Mouse (Mus musculus): ENCODE measurements around the gene Uqcrq. TPM values are rescaled to one million over a fixed set of nuclear protein-coding genes. Genes with fewer than 3 reads are reported as not detected.
"Not testable (repeated sequence)": the region's sequence is repeated elsewhere in the genome, so short reads cannot be mapped to it uniquely, and the experiment has no call there.

Gene Uqcrq
- polyA plus RNA-seq, 1 experiment: 664 TPM

DNA sequence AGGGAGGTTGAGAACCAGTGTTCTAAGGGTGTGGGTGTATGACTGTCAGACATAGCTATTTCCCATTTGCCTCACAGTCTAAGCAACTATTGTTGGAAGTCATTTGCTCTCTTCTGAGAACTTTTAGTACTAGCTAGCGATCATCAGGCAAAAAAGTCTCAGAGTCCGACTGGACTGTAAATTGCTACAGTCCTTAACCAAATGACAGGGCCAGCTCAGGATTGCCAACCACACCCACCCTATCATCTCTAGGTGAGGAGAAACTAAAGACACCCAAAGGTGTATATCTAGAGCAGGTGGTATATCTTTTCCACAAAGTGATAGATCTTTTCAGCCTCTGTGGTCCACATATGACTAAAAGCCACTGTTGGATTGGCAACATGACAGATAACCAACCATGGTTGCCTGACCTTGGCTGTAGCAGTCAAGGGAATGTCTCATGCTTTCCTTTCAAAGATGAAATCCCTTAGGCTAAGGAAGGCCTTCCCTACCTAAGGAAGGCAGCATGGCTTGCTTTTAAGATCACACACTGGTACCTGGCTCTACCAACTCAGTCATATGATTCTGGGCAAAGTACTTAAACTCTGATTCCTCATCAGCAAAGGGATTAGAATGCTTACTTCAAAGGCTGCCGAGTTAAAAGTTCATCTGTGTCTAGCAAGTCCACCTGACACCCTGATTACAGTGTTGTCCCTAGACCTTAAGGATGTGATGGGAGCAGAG, 2.5 kb downstream of the Uqcrq start:
- H3K4me3 ChIP-seq (ENCODE audit: insufficient read depth, poor library complexity, severe bottlenecking): no peak overlapping the region
- TF ChIP-seq MYOD1 (IDR thresholded peaks at IDR 0.05; ENCODE audit: control insufficient read depth, insufficient read length, low read depth) (no peak), FOSL1 (IDR thresholded peaks at IDR 0.05; ENCODE audit: insufficient read depth, low read length, poor library complexity, severe bottlenecking) (no peak), USF1 (IDR thresholded peaks at IDR 0.05; ENCODE audit: low read depth) (no peak), MYOG (IDR thresholded peaks at IDR 0.05; ENCODE audit: control insufficient read depth, extremely low read depth, insufficient read length) (no peak), CTCF (IDR thresholded peaks at IDR 0.05; ENCODE audit: control insufficient read depth, insufficient read depth, insufficient read length) (no peak), MAX (IDR thresholded peaks at IDR 0.05) (no peak), CEBPB (IDR thresholded peaks at IDR 0.05; ENCODE audit: low read depth) (no peak)
- peaks cover 15% of the 10 kb centered on the region for H3K79me3 ChIP-seq (ENCODE audit: low read depth)
- no peak overlapping the region for H3ac ChIP-seq (ENCODE audit: control insufficient read depth, insufficient read length, low read depth)
- H3K27me3 ChIP-seq (ENCODE audit: control insufficient read depth, insufficient read depth, insufficient read length): no peaks in the 10 kb centered on the region
- peaks cover 24% of the 10 kb centered on the region for H3K36me3 ChIP-seq (ENCODE audit: control insufficient read depth, insufficient read depth)
- peaks cover 26% of the 10 kb centered on the region for H3K79me2 ChIP-seq (ENCODE audit: control insufficient read depth, insufficient read depth)

- peaks cover 26% of the 10 kb centered on the region for H3K79me2 ChIP-seq (ENCODE audit: control insufficient read depth, insufficient read depth)
- not testable (repeated sequence) for H3K4me3 ChIP-seq (ENCODE audit: insufficient read depth, poor library complexity, severe bottlenecking); H3ac ChIP-seq (ENCODE audit: control insufficient read depth, insufficient read length, low read depth); H3K27me3 ChIP-seq (ENCODE audit: control insufficient read depth, insufficient read depth, insufficient read length)
- peaks cover 24% of the 10 kb centered on the region for H3K36me3 ChIP-seq (ENCODE audit: control insufficient read depth, insufficient read depth)
- H3K79me3 ChIP-seq (ENCODE audit: low read depth): peaks cover 15% of the 10 kb centered on the region
Observed at GRCm38 (mm10) chr11:53426914-53427313, 3.7 kb downstream of the Uqcrq start.

- Histone ChIP-seq H3K36me3 (ENCODE audit: control insufficient read depth, insufficient read depth) (peaks cover 24% of the 10 kb centered on the region), H3K79me3 (ENCODE audit: low read depth) (peaks cover 15% of the 10 kb centered on the region), H3K4me3 (ENCODE audit: insufficient read depth, poor library complexity, severe bottlenecking) (no peak overlapping the region), H3K79me2 (ENCODE audit: control insufficient read depth, insufficient read depth) (peaks cover 26% of the 10 kb centered on the region), H3ac (ENCODE audit: control insufficient read depth, insufficient read length, low read depth) (no peak overlapping the region), H3K27me3 (ENCODE audit: control insufficient read depth, insufficient read depth, insufficient read length) (no peaks in the 10 kb centered on the region)
- TF ChIP-seq CTCF (IDR thresholded peaks at IDR 0.05; ENCODE audit: control insufficient read depth, insufficient read depth, insufficient read length): no peak
- no peak for TF ChIP-seq MAX (IDR thresholded peaks at IDR 0.05)
- TF ChIP-seq MYOD1 (IDR thresholded peaks at IDR 0.05; ENCODE audit: control insufficient read depth, insufficient read length, low read depth): no peak
- TF ChIP-seq FOSL1 (IDR thresholded peaks at IDR 0.05; ENCODE audit: insufficient read depth, low read length, poor library complexity, severe bottlenecking): no peak
- no peak for TF ChIP-seq USF1 (IDR thresholded peaks at IDR 0.05; ENCODE audit: low read depth)
- no peak for TF ChIP-seq CEBPB (IDR thresholded peaks at IDR 0.05; ENCODE audit: low read depth)
- TF ChIP-seq MYOG (IDR thresholded peaks at IDR 0.05; ENCODE audit: control insufficient read depth, extremely low read depth, insufficient read length): no peak
Observed at GRCm38 (mm10) chr11:53425711-53426255, 4.8 kb downstream of the Uqcrq start.

DNA sequence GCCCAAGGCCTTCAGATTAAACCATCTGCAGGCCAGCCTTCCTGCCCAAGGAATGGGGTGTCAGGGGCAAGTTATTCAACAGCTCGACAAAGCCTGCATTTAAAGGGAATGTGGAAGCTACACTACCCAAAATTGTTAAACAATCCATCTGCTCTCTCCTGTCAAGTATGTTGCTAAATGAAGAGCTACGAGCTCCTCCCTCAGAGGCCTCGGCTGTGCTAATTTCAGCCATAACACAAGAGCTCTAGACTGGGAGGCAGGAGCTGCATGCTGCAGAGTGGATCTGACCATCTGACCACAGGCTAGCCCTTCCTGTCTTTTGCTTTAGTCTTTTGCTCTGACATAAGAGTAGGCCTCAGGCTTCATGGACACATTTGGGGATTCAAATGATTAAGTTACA, 5.4 kb downstream of the Uqcrq start:
- peaks cover 14% of the 10 kb centered on the region for H3K79me3 ChIP-seq (ENCODE audit: low read depth)
- H3K79me2 ChIP-seq (ENCODE audit: control insufficient read depth, insufficient read depth): peaks cover 22% of the 10 kb centered on the region
- H3K36me3 ChIP-seq (ENCODE audit: control insufficient read depth, insufficient read depth): peaks cover 24% of the 10 kb centered on the region
- H3ac ChIP-seq (ENCODE audit: control insufficient read depth, insufficient read length, low read depth): no peak overlapping the region
- no peak overlapping the region for H3K4me3 ChIP-seq (ENCODE audit: insufficient read depth, poor library complexity, severe bottlenecking)
- no peaks in the 10 kb centered on the region for H3K27me3 ChIP-seq (ENCODE audit: control insufficient read depth, insufficient read depth, insufficient read length)
- TF ChIP-seq CEBPB (IDR thresholded peaks at IDR 0.05; ENCODE audit: low read depth) (no peak), CTCF (IDR thresholded peaks at IDR 0.05; ENCODE audit: control insufficient read depth, insufficient read depth, insufficient read length) (no peak), MYOG (IDR thresholded peaks at IDR 0.05; ENCODE audit: control insufficient read depth, extremely low read depth, insufficient read length) (no peak), FOSL1 (IDR thresholded peaks at IDR 0.05; ENCODE audit: insufficient read depth, low read length, poor library complexity, severe bottlenecking) (no peak), USF1 (IDR thresholded peaks at IDR 0.05; ENCODE audit: low read depth) (no peak), MAX (IDR thresholded peaks at IDR 0.05) (no peak), MYOD1 (IDR thresholded peaks at IDR 0.05; ENCODE audit: control insufficient read depth, insufficient read length, low read depth) (no peak)

GRCm38 (mm10) chr11:53424826-53425225, 5.8 kb downstream of the Uqcrq start:
- no peak overlapping the region for H3ac ChIP-seq (ENCODE audit: control insufficient read depth, insufficient read length, low read depth)
- peaks cover 24% of the 10 kb centered on the region for H3K36me3 ChIP-seq (ENCODE audit: control insufficient read depth, insufficient read depth)
- H3K27me3 ChIP-seq (ENCODE audit: control insufficient read depth, insufficient read depth, insufficient read length): no peaks in the 10 kb centered on the region
- peaks cover 10% of the 10 kb centered on the region for H3K79me3 ChIP-seq (ENCODE audit: low read depth)
- TF ChIP-seq MYOG (IDR thresholded peaks at IDR 0.05; ENCODE audit: control insufficient read depth, extremely low read depth, insufficient read length): no peak
- TF ChIP-seq FOSL1 (IDR thresholded peaks at IDR 0.05; ENCODE audit: insufficient read depth, low read length, poor library complexity, severe bottlenecking): no peak
- TF ChIP-seq CEBPB (IDR thresholded peaks at IDR 0.05; ENCODE audit: low read depth): no peak
- no peak for TF ChIP-seq USF1 (IDR thresholded peaks at IDR 0.05; ENCODE audit: low read depth)
- TF ChIP-seq MYOD1 (IDR thresholded peaks at IDR 0.05; ENCODE audit: control insufficient read depth, insufficient read length, low read depth): no peak
- TF ChIP-seq MAX (IDR thresholded peaks at IDR 0.05): no peak
- no peak for TF ChIP-seq CTCF (IDR thresholded peaks at IDR 0.05; ENCODE audit: control insufficient read depth, insufficient read depth, insufficient read length)
- H3K79me2 ChIP-seq (ENCODE audit: control insufficient read depth, insufficient read depth): peaks cover 18% of the 10 kb centered on the region
- H3K4me3 ChIP-seq (ENCODE audit: insufficient read depth, poor library complexity, severe bottlenecking): no peak overlapping the region

- peaks cover 29% of the 10 kb centered on the region for H3K36me3 ChIP-seq (ENCODE audit: control insufficient read depth, insufficient read depth)
- peaks cover under 1% of the 10 kb centered on the region for H3K79me2 ChIP-seq (ENCODE audit: control insufficient read depth, insufficient read depth)
- no peak within 1 kb of the TSS for H3K4me3 ChIP-seq (ENCODE audit: insufficient read depth, poor library complexity, severe bottlenecking)
- no peaks in the 10 kb centered on the region for H3K79me3 ChIP-seq (ENCODE audit: low read depth)
- H3ac ChIP-seq (ENCODE audit: control insufficient read depth, insufficient read length, low read depth): no peak within 1 kb of the TSS
- H3K27me3 ChIP-seq (ENCODE audit: control insufficient read depth, insufficient read depth, insufficient read length): no peaks in the 10 kb centered on the region
- TF ChIP-seq USF1 (IDR thresholded peaks at IDR 0.05; ENCODE audit: low read depth) (no peak), FOSL1 (IDR thresholded peaks at IDR 0.05; ENCODE audit: insufficient read depth, low read length, poor library complexity, severe bottlenecking) (no peak), MYOD1 (IDR thresholded peaks at IDR 0.05; ENCODE audit: control insufficient read depth, insufficient read length, low read depth) (no peak), MYOG (IDR thresholded peaks at IDR 0.05; ENCODE audit: control insufficient read depth, extremely low read depth, insufficient read length) (no peak), MAX (IDR thresholded peaks at IDR 0.05) (no peak), CEBPB (IDR thresholded peaks at IDR 0.05; ENCODE audit: low read depth) (no peak), CTCF (IDR thresholded peaks at IDR 0.05; ENCODE audit: control insufficient read depth, insufficient read depth, insufficient read length) (no peak)
Observed at GRCm38 (mm10) chr11:53423036-53423435, 7.6 kb downstream of the Uqcrq start, which contains the start of gene Leap2. Gene Leap2, minus strand, starts transcription at chr11:53423170.

Data from C2C12 (cell line).